Comparison of ENCODE assay signal across 8 mouse cellular contexts in genomic region chr2:157079701-157080180, GRCm38 (mm10). TPM values are rescaled to one million over a fixed set of nuclear protein-coding genes. Genes with fewer than 3 reads are reported as not detected.
A peak's percentile ranks its signal among the peaks of the same experiment; 100 is the strongest.
DNase-seq lines count a peak whose midpoint lies in the region; ATAC-seq and TF ChIP-seq lines count a peak whose summit lies in the region.

No protein-coding gene starts in this region.

- intact Hi-C loops in gastrocnemius, adult 2 months (cut with DNase I) = loop anchor here (5.0 kb wide), 1 partner anchor 217 kb away; the partner anchor contains the start of gene Rab5if

- no peaks in the 10 kb centered on the region for H3K36me3 ChIP-seq in spleen, adult 2 months (ENCODE audit: control insufficient read depth, insufficient read depth, low read length)
- no peaks in the 10 kb centered on the region for H3K36me3 ChIP-seq in limb, embryonic 15.5 days
- H3K36me3 ChIP-seq in stomach, postnatal 0 days (ENCODE audit: control insufficient read depth, insufficient read depth, low read length) = peaks cover 2% of the 10 kb centered on the region; the same call in 1 of the 2 replicates

- no peak for TF ChIP-seq POLR2A in spleen, adult 2 months (IDR thresholded peaks at IDR 0.05; ENCODE audit: low read depth, low read length)

- H3K9me3 ChIP-seq in limb, embryonic 15.5 days = no peaks in the 10 kb centered on the region
- H3K9me3 ChIP-seq in stomach, postnatal 0 days (ENCODE audit: control insufficient read depth, low read length) = no peaks in the 10 kb centered on the region

- peak overlapping the region; percentile 81 for H3K4me2 ChIP-seq in limb, embryonic 15.5 days
- H3K4me2 ChIP-seq in stomach, postnatal 0 days (replicated peaks; ENCODE audit: low read depth) = peak overlapping the region; percentile 76

- H3K4me1 ChIP-seq in spleen, adult 2 months (ENCODE audit: control insufficient read depth, insufficient read depth, insufficient read length) = peaks cover 8% of the 10 kb centered on the region; the same call in 1 of the 2 replicates
- H3K4me1 ChIP-seq in limb, embryonic 15.5 days = peaks cover 34% of the 10 kb centered on the region
- H3K4me1 ChIP-seq in stomach, postnatal 0 days (replicated peaks; ENCODE audit: control insufficient read depth, insufficient read depth) = peaks cover 10% of the 10 kb centered on the region

- peak overlapping the region; percentile 77 for H3K27ac ChIP-seq in gastrocnemius, adult 2 months
- no peak overlapping the region for H3K27ac ChIP-seq in spleen, adult 2 months (ENCODE audit: insufficient read depth, low read length)
- peak overlapping the region; percentile 97 for H3K27ac ChIP-seq in limb, embryonic 15.5 days
- H3K27ac ChIP-seq in stomach, postnatal 0 days (replicated peaks) = peak overlapping the region; percentile 92

- no peak for ATAC-seq in limb, embryonic 15.5 days (ENCODE audit: insufficient number of reproducible peaks, low FRiP score, low TSS enrichment, low read depth)
- ATAC-seq in stomach, postnatal 0 days (ENCODE audit: low FRiP score, low TSS enrichment) = no peak

- no peak for TF ChIP-seq EP300 in stomach, postnatal 0 days (optimal IDR thresholded peaks at IDR 0.05)

- peaks cover 16% of the 10 kb centered on the region for H3K27me3 ChIP-seq in spleen, adult 2 months (ENCODE audit: control insufficient read depth, insufficient read depth, low read length)
- H3K27me3 ChIP-seq in limb, embryonic 15.5 days = no peaks in the 10 kb centered on the region
- H3K27me3 ChIP-seq in stomach, postnatal 0 days (ENCODE audit: control insufficient read depth, insufficient read depth, low read length) = no peaks in the 10 kb centered on the region

- H3K9ac ChIP-seq in limb, embryonic 15.5 days = peak overlapping the region; percentile 26; the same call in 1 of the 2 replicates
- H3K9ac ChIP-seq in stomach, postnatal 0 days (ENCODE audit: low read length) = peak overlapping the region; percentile 86

- no peak for TF ChIP-seq CTCF in gastrocnemius, adult 2 months (IDR thresholded peaks at IDR 0.05)
- TF ChIP-seq CTCF in spleen, adult 2 months (IDR thresholded peaks at IDR 0.05; ENCODE audit: extremely low read depth, insufficient read depth, insufficient read length, insufficient replicate concordance) = no peak
- TF ChIP-seq CTCF in stomach, postnatal 0 days (IDR thresholded peaks at IDR 0.05; ENCODE audit: low read depth) = 0 out of 2 replicates have a peak, but pooled peaks have one; percentile 1

- H3K4me3 ChIP-seq in gastrocnemius, adult 2 months = peak overlapping the region; percentile 93
- peak overlapping the region; percentile 53 for H3K4me3 ChIP-seq in spleen, adult 2 months (ENCODE audit: extremely low read depth, insufficient read depth, insufficient read length)
- peak overlapping the region; percentile 92 for H3K4me3 ChIP-seq in limb, embryonic 15.5 days
- H3K4me3 ChIP-seq in stomach, postnatal 0 days (ENCODE audit: low read depth, low read length) = peak overlapping the region; percentile 79

- no peak for DNase-seq in gastrocnemius, adult 2 months
- DNase-seq in gastrocnemius, adult 8-10 months (ENCODE audit: low spot score in 2 of 2) = no peak
- DNase-seq in spleen, adult 2 months (ENCODE audit: low read depth in 1 of 2, low spot score in 2 of 2) = no peak
- DNase-seq in spleen, postnatal 36 days (ENCODE audit: low spot score in 2 of 2) = no peak
- DNase-seq in stomach, postnatal 0 days (ENCODE audit: low spot score) = no peak
- no peak for DNase-seq in cerebellum, postnatal 4 days (ENCODE audit: low spot score in 2 of 2)
- no peak for DNase-seq in cerebellum, postnatal 10 days

- 26% methylated on average over 16 of the region's 16 CpGs for WGBS in spleen, adult 2 months
- 11% methylated on average over 16 of the region's 16 CpGs for WGBS in limb, embryonic 15.5 days
- WGBS in stomach, postnatal 0 days = 11% methylated on average over 16 of the region's 16 CpGs

RNA-seq across cellular contexts. Expression of gene Soga1, which starts 0.7 kb away (rescaled TPM):
- 1 to 10 TPM; 2.8 to 4.5 TPM for total RNA-seq in gastrocnemius, adult 2 months (2021)
- total RNA-seq in gastrocnemius, adult 8-10 months (2022) = 1 to 10 TPM; 1.7 to 3.5 (median 2.3) TPM
- polyA plus RNA-seq in spleen, adult 2 months (2012; rRNA removed) = 5.3 and 5.4 TPM in 2 replicates
- 2.3 and 2.9 TPM in 2 replicates for polyA plus RNA-seq in limb, embryonic 15.5 days (2015; fragmentation: Nextera tagmentation; extraction: Ambion mirVana)
- polyA plus RNA-seq in stomach, postnatal 0 days (2015; fragmentation: Nextera tagmentation; extraction: Ambion mirVana) = 0.65 and 0.86 TPM in 2 replicates

RNA-seq across cellular contexts. Expression of gene Tldc2, which starts 7.1 kb away (rescaled TPM):
- not detected for total RNA-seq in gastrocnemius, adult 2 months (2021)
- total RNA-seq in gastrocnemius, adult 8-10 months (2022) = not detected
- not detected in 2 replicates for polyA plus RNA-seq in spleen, adult 2 months (2012; rRNA removed)
- not detected in 2 replicates for polyA plus RNA-seq in limb, embryonic 15.5 days (2015; fragmentation: Nextera tagmentation; extraction: Ambion mirVana)
- polyA plus RNA-seq in stomach, postnatal 0 days (2015; fragmentation: Nextera tagmentation; extraction: Ambion mirVana) = not detected in 2 replicates

RNA-seq across cellular contexts. Expression of gene Samhd1, which starts 55.3 kb away (rescaled TPM):
- 10 to 100 TPM; 15.1 to 15.8 TPM for total RNA-seq in gastrocnemius, adult 2 months (2021)
- total RNA-seq in gastrocnemius, adult 8-10 months (2022) = 10 to 100 TPM; 12.6 to 17.7 (median 13.2) TPM
- 120 and 145 TPM in 2 replicates for polyA plus RNA-seq in spleen, adult 2 months (2012; rRNA removed)
- 21.4 and 24.1 TPM in 2 replicates for polyA plus RNA-seq in limb, embryonic 15.5 days (2015; fragmentation: Nextera tagmentation; extraction: Ambion mirVana)
- 16.1 and 17.4 TPM in 2 replicates for polyA plus RNA-seq in stomach, postnatal 0 days (2015; fragmentation: Nextera tagmentation; extraction: Ambion mirVana)
